Mouse (Mus musculus) heart, embryonic 11.5 days (tissue): ENCODE data around the gene Rhbdd1. TPM values are rescaled to one million over a fixed set of nuclear protein-coding genes. Genes with fewer than 3 reads are reported as not detected.

Experiments
- ATAC-seq: fragments of 200-750 bp; cut with Nextera tagmentation; replicated peaks from 2 replicates; pipeline ENCODE4 v1.8.0; 2017; ENCODE audit warnings: moderate library complexity; ENCODE audit not compliant: insufficient number of reproducible peaks, low FRiP score, low TSS enrichment
- H3K27ac ChIP-seq: fragments of 300-500 bp; sonication (generic); 2 replicates; pipeline ENCODE4 v1.5.1; 2014; ENCODE audit warnings: mild to moderate bottlenecking, low read depth, low read length
- H3K27me3 ChIP-seq: fragments of 300-500 bp; sonication (generic); 2 replicates; pipeline ENCODE4 v1.6.1; 2014; ENCODE audit warnings: mild to moderate bottlenecking, low read length, mixed read lengths; ENCODE audit not compliant: control insufficient read depth, insufficient read depth
- H3K36me3 ChIP-seq: fragments of 300-500 bp; sonication (generic); 2 replicates; pipeline ENCODE4 v1.6.1; 2014; ENCODE audit warnings: mild to moderate bottlenecking, low read length, moderate library complexity, mixed read lengths; ENCODE audit not compliant: control insufficient read depth, insufficient read depth
- H3K4me1 ChIP-seq: fragments of 300-500 bp; sonication (generic); 2 replicates; pipeline ENCODE4 v1.6.1; 2014; ENCODE audit warnings: low read length; ENCODE audit not compliant: control insufficient read depth, insufficient read depth
- H3K4me2 ChIP-seq: fragments of 300-500 bp; sonication (generic); 2 replicates; pipeline ENCODE4 v1.6.1; 2014; ENCODE audit warnings: mild to moderate bottlenecking, moderate library complexity
- H3K4me3 ChIP-seq: fragments of 300-500 bp; sonication (generic); 2 replicates; pipeline ENCODE4 v1.5.1; 2014; ENCODE audit warnings: low read depth, low read length
- H3K9ac ChIP-seq: fragments of 300-500 bp; sonication (generic); 2 replicates; pipeline ENCODE4 v1.6.1; 2014; ENCODE audit warnings: mild to moderate bottlenecking, low read depth, low read length, moderate library complexity
- H3K9me3 ChIP-seq: fragments of 300-500 bp; sonication (generic); replicated peaks from 2 replicates; pipeline ENCODE4 v1.6.1; 2016; ENCODE audit warnings: low read length; ENCODE audit not compliant: control insufficient read depth
- WGBS: fragments of 180-500 bp; shearing (Covaris S2); extraction: QIAGEN DNeasy Blood & Tissue Kit; methylation state at CpG from one replicate; pipeline ENCODE4 v1.1.7; 2014; ENCODE audit not compliant: insufficient replicate concordance; 5-methylcytosine and 5-hydroxymethylcytosine counted together
- microRNA-seq: library from miRNA; unstranded; fragments of <30 nt; microRNA quantifications from one replicate; pipeline ENCODE4, GENCODE M21; 2016; ENCODE audit warnings: borderline number of aligned reads
- polyA plus RNA-seq: library from polyadenylated mRNA; unstranded; fragments of >200 nt; fragmentation: Nextera tagmentation; extraction: Ambion mirVana; gene quantifications from 2 replicates; pipeline ENCODE4 v1.2.1, GENCODE M21; 2014

The Rhbdd1 gene
- polyA plus RNA-seq, 1 experiment from 2014 or later = 7.9 TPM

GRCm38 (mm10) chr1:82479696-82480487 is 163.6 kb downstream of the Rhbdd1 start:
- 77% methylated on average over 12 of the region's 12 CpGs for WGBS
- no peaks in the 10 kb centered on the region for H3K27me3 ChIP-seq

DNA sequence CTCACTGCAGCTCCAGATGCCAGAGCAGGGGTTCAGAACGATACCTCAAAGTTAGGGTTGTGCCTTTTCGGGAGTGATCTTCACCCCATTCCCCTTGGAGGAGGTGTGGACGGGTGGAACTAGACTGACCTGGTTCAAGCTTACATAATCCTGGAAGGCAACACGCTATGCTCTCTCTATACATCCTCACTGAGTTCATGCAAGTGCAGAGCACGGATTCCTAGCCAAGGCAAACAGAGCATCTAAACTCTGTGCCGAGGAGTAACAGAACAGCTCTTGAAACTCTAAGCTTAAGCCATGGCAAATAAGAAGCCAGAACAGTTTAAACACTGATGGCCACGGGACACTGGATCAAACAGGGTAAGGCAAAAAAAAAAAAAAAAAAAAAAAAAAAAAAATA is 166.1 kb downstream of the Rhbdd1 start:
- H3K4me2 ChIP-seq = no peak overlapping the region
- ATAC-seq = no peak
- H3K27me3 ChIP-seq = no peaks in the 10 kb centered on the region
- no peak overlapping the region for H3K4me3 ChIP-seq
- H3K36me3 ChIP-seq = no peaks in the 10 kb centered on the region
- no peak overlapping the region for H3K27ac ChIP-seq
- 73% methylated on average over 7 of the region's 7 CpGs for WGBS
- no peak overlapping the region for H3K9ac ChIP-seq
- no peaks in the 10 kb centered on the region for H3K9me3 ChIP-seq
- no peaks in the 10 kb centered on the region for H3K4me1 ChIP-seq

More at GRCm38 (mm10) chr1:82479696-82480487, 163.6 kb downstream of the Rhbdd1 start:
- H3K4me3 ChIP-seq = no peak overlapping the region
- no peak for ATAC-seq
- no peaks in the 10 kb centered on the region for H3K4me1 ChIP-seq
- H3K27ac ChIP-seq = no peak overlapping the region
- H3K9ac ChIP-seq = no peak overlapping the region
- H3K9me3 ChIP-seq = no peaks in the 10 kb centered on the region
- H3K4me2 ChIP-seq = no peak overlapping the region
- H3K36me3 ChIP-seq = no peaks in the 10 kb centered on the region

- Histone ChIP-seq H3K36me3 (no peaks in the 10 kb centered on the region), H3K4me3 (no peak overlapping the region), H3K27me3 (no peaks in the 10 kb centered on the region), H3K4me2 (no peak overlapping the region), H3K27ac (no peak overlapping the region), H3K4me1 (no peaks in the 10 kb centered on the region), H3K9ac (no peak overlapping the region), H3K9me3 (no peaks in the 10 kb centered on the region)
- ATAC-seq = no peak
- 73% methylated on average over 4 of the region's 4 CpGs for WGBS
Measured at GRCm38 (mm10) chr1:82486371-82486770, 170.1 kb downstream of the Rhbdd1 start.

DNA sequence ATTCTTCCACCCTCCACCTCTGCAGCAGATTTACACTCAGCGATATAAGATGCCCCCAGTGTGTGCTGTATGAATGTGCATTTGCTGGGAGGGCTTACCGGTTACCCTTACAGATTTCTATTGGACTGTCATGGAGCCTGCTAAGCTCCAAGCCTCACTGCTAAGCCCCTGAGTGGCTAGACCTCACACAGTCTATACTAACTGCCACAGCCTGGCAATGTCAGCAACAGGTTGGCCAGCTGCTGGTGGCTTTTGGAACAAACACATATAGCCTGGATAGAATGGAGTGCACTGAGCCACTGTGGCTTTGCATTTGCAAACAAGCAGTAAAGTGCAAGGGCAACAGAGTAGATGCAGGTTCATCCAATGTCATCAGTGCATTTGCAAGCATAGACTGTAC is 175.7 kb downstream of the Rhbdd1 start:
- ATAC-seq = no peak
- 76% methylated on average over 2 of the region's 2 CpGs for WGBS
- Histone ChIP-seq H3K27ac (no peak overlapping the region), H3K4me1 (no peaks in the 10 kb centered on the region), H3K4me3 (no peak overlapping the region), H3K9ac (no peak overlapping the region), H3K27me3 (no peaks in the 10 kb centered on the region), H3K36me3 (no peaks in the 10 kb centered on the region), H3K4me2 (no peak overlapping the region), H3K9me3 (no peaks in the 10 kb centered on the region)

Small RNA genes within 50 kb of the gene (microRNA-seq; reads per million reads assigned to microRNA genes)
- gene Gm22112 = not detected

Other genes with a start within 250 kb of the Rhbdd1 start
- gene Gm9747, start 83.3 kb upstream of the Rhbdd1 start, polyA plus RNA-seq = 33.1 and 40.5 TPM in 2 replicates
- 8.4 and 10.9 TPM in 2 replicates for gene Irs1, start 25.0 kb upstream of the Rhbdd1 start, polyA plus RNA-seq